Mouse (Mus musculus) G1E-ER4 (cell line): ENCODE measurements around the gene Hist1h3i. TPM values are rescaled to one million over a fixed set of nuclear protein-coding genes. Genes with fewer than 3 reads are reported as not detected.
"Not testable (repeated sequence)": the region's sequence is repeated elsewhere in the genome, so short reads cannot be mapped to it uniquely, and the experiment has no call there.

Experiments used
- GATA1 ChIP-seq: IDR thresholded peaks from one replicate; pipeline ENCODE4 v1.8.0; 2012; ENCODE audit warnings: low read length, inconsistent platforms
- polyA plus RNA-seq: library from polyadenylated mRNA; stranded (reverse); fragments of >175 nt; gene quantifications from 2 replicates; pipeline ENCODE4 v1.2.3, GENCODE M21; 2012

Hist1h3i gene
- polyA plus RNA-seq, 1 experiment, result 37.8 TPM

DNA sequence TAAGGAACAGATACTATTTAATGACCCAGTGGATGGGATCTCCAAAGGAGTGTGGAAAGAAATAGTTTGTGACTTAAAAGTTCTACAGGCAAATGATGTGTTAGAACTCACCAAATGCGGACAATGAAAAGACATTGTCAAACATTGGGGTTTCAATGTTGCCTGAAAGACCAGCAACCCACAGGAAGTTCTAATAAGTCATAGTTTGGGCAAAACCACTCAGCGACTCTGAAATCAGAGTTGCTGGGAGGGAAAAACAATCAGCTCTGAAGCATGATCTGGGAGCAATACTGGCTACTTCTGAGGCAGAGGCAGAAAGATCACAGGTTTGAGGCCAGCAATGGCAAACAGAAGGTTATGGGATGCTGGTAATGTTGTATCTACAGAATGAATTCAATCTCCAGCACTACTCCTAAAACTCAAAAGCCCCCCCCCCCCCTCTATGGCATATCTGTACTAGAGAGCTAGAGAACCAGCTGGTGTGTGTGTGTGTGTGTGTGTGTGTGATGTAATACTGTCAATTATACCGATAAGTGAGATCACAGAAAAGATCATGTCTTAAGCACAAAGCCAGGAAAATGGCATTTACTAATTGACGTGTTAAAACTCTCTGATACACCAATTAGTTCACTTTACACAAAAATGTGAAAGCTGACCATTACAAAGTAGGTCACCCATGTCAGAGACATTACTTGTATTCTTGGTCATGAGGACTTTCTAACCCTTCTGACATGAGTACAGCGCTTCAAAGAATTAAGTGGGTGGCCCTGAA, 33.6 kb downstream of the Hist1h3i start:
- TF ChIP-seq GATA1, result no peak

DNA sequence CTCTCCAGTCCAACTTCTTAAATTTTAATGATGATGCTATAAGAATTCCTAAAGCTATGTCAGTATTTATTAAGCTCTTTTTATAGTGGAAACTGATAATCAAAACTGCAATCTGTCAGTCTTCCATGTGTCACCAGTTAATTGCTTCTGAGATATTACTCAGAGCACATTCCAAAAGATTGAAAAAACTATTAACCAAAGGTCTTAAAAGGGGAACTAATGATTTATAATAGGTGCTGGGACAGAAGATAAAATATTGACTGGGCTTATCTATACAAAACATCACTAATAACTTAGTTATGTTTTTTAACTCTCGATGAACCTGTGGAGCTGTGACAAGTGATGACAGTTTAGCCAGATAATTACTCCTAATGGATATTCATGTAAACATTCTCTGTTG, 38.2 kb downstream of the Hist1h3i start:
- peak; percentile 39 for TF ChIP-seq GATA1

DNA sequence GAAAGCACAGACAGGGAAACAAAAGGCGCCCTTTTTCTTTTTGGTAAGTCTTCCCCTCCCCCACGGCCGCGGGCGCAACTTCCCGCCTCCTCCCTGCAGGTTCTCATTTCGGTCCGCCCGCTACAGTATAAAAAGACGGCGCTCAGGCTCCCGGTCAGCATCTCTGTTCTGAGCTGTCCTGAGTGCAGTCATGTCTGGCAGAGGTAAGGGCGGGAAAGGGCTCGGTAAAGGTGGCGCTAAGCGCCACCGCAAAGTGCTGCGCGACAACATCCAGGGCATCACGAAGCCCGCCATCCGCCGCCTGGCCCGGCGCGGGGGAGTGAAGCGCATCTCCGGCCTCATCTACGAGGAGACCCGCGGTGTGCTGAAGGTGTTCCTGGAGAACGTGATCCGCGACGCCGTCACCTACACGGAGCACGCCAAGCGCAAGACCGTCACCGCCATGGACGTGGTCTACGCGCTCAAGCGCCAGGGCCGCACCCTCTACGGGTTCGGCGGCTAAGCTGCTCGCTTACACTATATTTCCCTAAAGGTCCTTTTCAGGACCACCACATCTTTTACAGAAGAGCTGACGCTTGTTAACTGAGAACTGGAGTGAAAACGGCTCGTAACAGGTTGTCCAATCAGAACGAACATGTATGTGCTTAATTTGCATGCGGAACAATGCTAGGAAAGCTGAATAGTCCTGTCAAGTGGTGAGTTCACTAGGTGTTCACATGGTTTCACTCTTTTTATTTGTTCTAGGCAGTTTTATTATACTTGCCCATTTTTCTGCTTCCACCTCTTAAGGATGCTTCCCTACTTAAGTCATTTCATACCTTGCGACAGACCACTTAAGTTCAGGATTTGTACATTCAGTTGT, 48.0 kb downstream of the Hist1h3i start, which contains the start of gene Hist1h4j:
Hist1h4j (plus strand) TSS at position 159 of the 862 bp plus-strand sequence.
- TF ChIP-seq GATA1, result not testable (repeated sequence)

DNA sequence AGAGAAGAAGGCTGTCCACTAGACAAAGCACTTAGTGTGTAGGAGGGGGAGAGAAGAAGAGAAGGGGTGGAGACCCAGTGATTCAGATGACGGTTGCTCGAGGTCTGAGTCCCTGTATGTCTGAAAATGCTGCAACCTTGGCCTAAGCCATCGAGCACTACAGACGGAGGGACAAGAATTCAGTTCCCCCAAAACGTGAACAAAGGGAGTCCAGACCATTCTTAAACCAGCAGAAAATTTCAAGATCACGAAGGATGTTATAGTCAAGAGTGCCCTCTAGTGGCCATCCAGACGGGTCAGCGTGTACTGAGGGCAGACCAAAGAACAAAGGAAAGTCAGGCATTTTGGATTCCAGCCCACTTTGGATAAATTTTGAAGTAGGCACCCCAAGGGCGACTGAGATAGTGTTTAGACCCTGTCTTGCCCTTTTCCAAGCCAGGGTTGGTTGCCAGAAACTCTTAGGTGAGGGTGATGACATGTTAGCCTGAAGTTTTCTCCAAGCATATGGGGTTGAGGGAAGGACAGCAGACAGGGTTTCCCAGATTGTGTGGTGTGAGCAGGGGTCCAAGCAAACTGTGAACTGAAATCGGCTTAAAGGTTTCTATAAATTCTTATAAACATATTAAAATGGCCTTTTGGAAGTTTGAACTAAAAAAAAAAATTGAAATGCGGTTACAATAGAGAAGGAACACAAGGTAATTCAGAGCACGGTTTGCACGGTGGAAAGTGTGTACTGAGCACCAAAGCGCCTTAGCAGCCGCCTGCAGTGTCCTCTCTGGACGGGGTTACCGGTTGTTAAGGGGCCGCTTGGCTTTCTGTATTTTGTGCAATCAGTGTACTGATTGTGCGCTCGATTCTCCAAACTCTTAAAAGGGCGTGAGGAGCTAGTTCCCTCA, 48.9 kb downstream of the Hist1h3i start:
- TF ChIP-seq GATA1, result no peak

DNA sequence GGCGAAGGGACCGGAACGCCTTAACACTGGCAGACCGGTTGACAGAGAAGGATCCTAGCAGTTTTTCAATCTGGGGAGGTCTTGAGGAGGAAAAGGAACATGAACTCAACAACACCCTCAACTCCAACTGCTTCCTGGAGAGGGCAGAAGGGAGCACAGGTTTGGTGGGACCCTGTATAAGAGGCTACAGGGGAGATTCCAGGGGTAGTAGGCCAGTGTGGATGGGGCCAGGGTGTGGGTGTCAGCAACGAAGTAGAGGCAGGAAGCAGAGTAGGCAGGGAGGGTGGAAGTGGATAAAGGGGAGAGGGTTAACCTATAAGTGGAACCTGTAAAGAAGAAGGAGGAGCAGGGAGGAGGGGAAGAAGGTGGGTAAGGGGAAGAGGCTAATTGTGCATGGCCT, 49.7 kb downstream of the Hist1h3i start:
- no peak for TF ChIP-seq GATA1

Other genes with a start within 250 kb of the Hist1h3i start
- not detected in 2 replicates for gene Olfr1366, start 240.6 kb downstream of the Hist1h3i start, polyA plus RNA-seq
- gene Olfr1535, start 223.5 kb downstream of the Hist1h3i start, polyA plus RNA-seq, result not detected in 2 replicates
- not detected in 2 replicates for gene Olfr1364, start 201.6 kb downstream of the Hist1h3i start, polyA plus RNA-seq
- gene Olfr1362, start 169.3 kb downstream of the Hist1h3i start, polyA plus RNA-seq, result not detected in 2 replicates
- gene Olfr11, start 140.9 kb downstream of the Hist1h3i start, polyA plus RNA-seq, result not detected in 2 replicates
- gene Olfr1361, start 120.0 kb downstream of the Hist1h3i start, polyA plus RNA-seq, result not detected in 2 replicates
- not detected in 2 replicates for gene Olfr1360, start 106.0 kb downstream of the Hist1h3i start, polyA plus RNA-seq
- not detected in 2 replicates for gene Olfr1359, start 85.3 kb downstream of the Hist1h3i start, polyA plus RNA-seq
- 9.8 and 10.6 TPM in 2 replicates for gene Hist1h2bl, start 67.2 kb downstream of the Hist1h3i start, polyA plus RNA-seq
- gene Hist1h2ai, start 66.9 kb downstream of the Hist1h3i start, polyA plus RNA-seq, result 372 and 421 TPM in 2 replicates
- 53.9 and 54.4 TPM in 2 replicates for gene Hist1h3h, start 65.7 kb downstream of the Hist1h3i start, polyA plus RNA-seq
- gene Hist1h2bm, start 61.3 kb downstream of the Hist1h3i start, polyA plus RNA-seq, result 1.9 and 2.1 TPM in 2 replicates
- 1.9 and 2.4 TPM in 2 replicates for gene Hist1h4j, start 48.3 kb downstream of the Hist1h3i start, polyA plus RNA-seq
- 22.6 and 25.4 TPM in 2 replicates for gene Hist1h4k, start 32.9 kb downstream of the Hist1h3i start, polyA plus RNA-seq
- 69.0 and 85.5 TPM in 2 replicates for gene Hist1h2ak, start 29.5 kb downstream of the Hist1h3i start, polyA plus RNA-seq
- gene Hist1h2bn, start 29.2 kb downstream of the Hist1h3i start, polyA plus RNA-seq, result 1.4 and 1.7 TPM in 2 replicates
- 3.3 and 4.5 TPM in 2 replicates for gene Hist1h1b, start 2.7 kb downstream of the Hist1h3i start, polyA plus RNA-seq
- gene Hist1h2an, start 3.8 kb upstream of the Hist1h3i start, polyA plus RNA-seq, result 16.6 and 26.9 TPM in 2 replicates
- gene Hist1h2bp, start 4.1 kb upstream of the Hist1h3i start, polyA plus RNA-seq, result 5.5 and 8.7 TPM in 2 replicates
- gene Hist1h2bq, start 26.8 kb upstream of the Hist1h3i start, polyA plus RNA-seq, result 14.0 and 15.0 TPM in 2 replicates
- 4,601 and 5,007 TPM in 2 replicates for gene Hist1h2ao, start 27.1 kb upstream of the Hist1h3i start, polyA plus RNA-seq
- gene Hist1h4m, start 28.4 kb upstream of the Hist1h3i start, polyA plus RNA-seq, result 6.1 and 9.7 TPM in 2 replicates
- gene Hist1h4n, start 48.8 kb upstream of the Hist1h3i start, polyA plus RNA-seq, result 16.6 and 26.1 TPM in 2 replicates
- 9,534 and 19,469 TPM in 2 replicates for gene Hist1h2ap, start 50.1 kb upstream of the Hist1h3i start, polyA plus RNA-seq
- 13.3 and 14.2 TPM in 2 replicates for gene Hist1h2br, start 50.4 kb upstream of the Hist1h3i start, polyA plus RNA-seq
- 0.03 and 0.06 TPM in 2 replicates for gene Zfp184, start 161.7 kb upstream of the Hist1h3i start, polyA plus RNA-seq
- gene Pom121l2, start 197.8 kb upstream of the Hist1h3i start, polyA plus RNA-seq, result not detected in 2 replicates
- 0.49 and 0.73 TPM in 2 replicates for gene Prss16, start 226.4 kb upstream of the Hist1h3i start, polyA plus RNA-seq